Mouse (Mus musculus) kidney, adult 2 months (tissue): ENCODE results near the gene Dhx33. TPM values are rescaled to one million over a fixed set of nuclear protein-coding genes. Genes with fewer than 3 reads are reported as not detected.

Source experiments
- DNase-seq: peaks from one replicate; pipeline ENCODE4 v3.0.0; 2021
- H3K27ac ChIP-seq: fragments of 200-500 bp; 2 replicates; pipeline ENCODE4 v1.5.1; 2012; ENCODE audit warnings: low read depth, low read length, control low read depth, inconsistent platforms; ENCODE audit not compliant: insufficient read depth
- H3K27me3 ChIP-seq: fragments of 200-500 bp; replicated peaks from 2 replicates; pipeline ENCODE4 v1.6.1; 2012; ENCODE audit warnings: mild to moderate bottlenecking, moderate library complexity, low read length, inconsistent platforms; ENCODE audit not compliant: control insufficient read depth, insufficient read depth
- H3K36me3 ChIP-seq: fragments of 200-500 bp; 2 replicates; pipeline ENCODE4 v1.6.1; 2012; ENCODE audit warnings: mild to moderate bottlenecking, moderate library complexity, low read length, inconsistent platforms; ENCODE audit not compliant: control insufficient read depth, insufficient read depth
- H3K4me1 ChIP-seq: fragments of 200-500 bp; 2 replicates; pipeline ENCODE4 v1.6.1; 2011; ENCODE audit warnings: low read length; ENCODE audit not compliant: control insufficient read depth, insufficient read depth
- H3K4me3 ChIP-seq: fragments of 200-500 bp; 2 replicates; pipeline ENCODE4 v1.5.1; 2011; ENCODE audit warnings: mild to moderate bottlenecking, low read depth, low read length, control low read depth; ENCODE audit not compliant: insufficient read depth
- CTCF ChIP-seq: fragments of 200-500 bp; conservative IDR thresholded peaks from 2 replicates; pipeline ENCODE4 v1.5.1; 2011; ENCODE audit warnings: low read depth, mild to moderate bottlenecking, control low read depth, low read length, moderate library complexity, mixed read lengths; ENCODE audit not compliant: insufficient read depth, insufficient read length
- POLR2A ChIP-seq: fragments of 200-500 bp; IDR thresholded peaks from one replicate; pipeline ENCODE4 v1.6.1; 2011; ENCODE audit warnings: low read depth, low read length, control low read depth
- WGBS: fragments of 180-500 bp; shearing (Covaris S2); methylation state at CpG from one replicate; pipeline ENCODE4 v1.1.7; 2018; 5-methylcytosine and 5-hydroxymethylcytosine counted together
- polyA plus RNA-seq: library from polyadenylated mRNA; depleted of rRNA; stranded (reverse); fragments of >200 nt; gene quantifications from 2 replicates; pipeline ENCODE4 v1.2.3, GENCODE M21; 2012

The Dhx33 gene
- polyA plus RNA-seq, 1 experiment = 14.9 TPM

DNA sequence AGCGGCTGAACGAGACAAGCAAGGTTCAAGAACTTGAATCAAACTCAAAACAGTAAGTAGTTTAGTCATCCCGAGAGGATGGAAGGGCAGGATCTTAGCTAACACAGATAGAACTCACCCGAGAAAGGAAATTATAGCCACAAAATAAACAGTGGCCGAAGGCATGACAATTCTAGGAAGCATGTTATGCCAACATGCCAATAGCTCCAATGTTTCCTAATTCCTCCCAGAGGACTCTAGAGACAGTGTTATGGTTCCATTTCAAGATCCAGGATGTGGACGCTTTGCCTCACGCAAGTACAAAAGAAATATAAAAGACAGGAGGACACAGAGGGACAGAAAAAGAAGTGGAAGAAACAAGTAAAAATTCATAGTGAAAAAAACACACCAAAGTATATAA, 3.6 kb upstream of the Dhx33 start:
- H3K27me3 ChIP-seq = no peaks in the 10 kb centered on the region
- no peak overlapping the region; the same call in 1 of the 2 replicates for H3K27ac ChIP-seq
- peak; percentile 8 for DNase-seq
- H3K4me3 ChIP-seq = no peak overlapping the region
- WGBS = 80% methylated on average over 7 of the region's 7 CpGs
- peaks cover 2% of the 10 kb centered on the region; the same call in 1 of the 2 replicates for H3K4me1 ChIP-seq
- no peak for TF ChIP-seq POLR2A
- TF ChIP-seq CTCF = no peak
- peaks cover 9% of the 10 kb centered on the region for H3K36me3 ChIP-seq

DNA sequence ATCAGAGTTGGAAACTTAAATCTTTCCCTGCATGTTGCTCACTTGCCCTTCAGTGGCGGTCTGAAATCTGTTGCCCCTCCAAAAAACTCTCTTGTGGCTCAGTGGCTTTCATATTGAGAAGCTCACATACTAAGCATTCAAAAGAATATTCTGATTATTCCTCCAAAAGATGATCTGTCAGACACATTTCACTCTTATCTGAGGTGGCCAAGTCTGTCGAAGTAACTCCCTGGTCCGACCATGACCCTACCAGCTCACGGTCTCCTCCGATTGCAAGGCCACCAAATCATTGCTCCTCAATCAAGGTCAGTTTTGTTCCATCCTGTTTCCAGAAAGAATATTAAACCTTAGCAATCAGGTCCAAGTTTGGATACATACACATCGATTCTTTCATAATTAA, 2.8 kb upstream of the Dhx33 start:
- WGBS = 94% methylated on average over 6 of the region's 6 CpGs
- Histone ChIP-seq H3K36me3 (peaks cover 9% of the 10 kb centered on the region), H3K27ac (no peak overlapping the region), H3K27me3 (no peaks in the 10 kb centered on the region), H3K4me1 (peaks cover 3% of the 10 kb centered on the region; the same call in 1 of the 2 replicates), H3K4me3 (no peak overlapping the region)
- TF ChIP-seq POLR2A (no peak), CTCF (no peak)
- no peak for DNase-seq

DNA sequence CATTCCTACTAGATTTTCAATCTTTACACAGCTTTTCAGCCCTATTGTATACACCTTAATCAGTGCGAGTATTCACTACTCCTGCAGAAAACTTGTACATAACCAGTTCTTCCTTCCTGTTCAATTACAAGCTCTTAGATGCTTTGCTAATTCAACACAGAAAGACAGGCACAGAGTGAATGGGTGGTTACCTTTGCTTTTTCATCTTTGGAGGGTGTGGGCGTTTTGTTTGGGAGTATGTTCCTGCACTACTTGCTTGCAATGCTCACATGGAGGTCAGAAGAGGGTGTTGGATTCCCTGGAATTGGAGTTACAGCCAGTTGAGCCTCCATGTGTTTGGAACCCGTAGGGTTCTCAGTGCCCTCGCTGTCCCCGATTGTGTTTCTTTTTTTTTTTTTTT, 809 bp upstream of the Dhx33 start:
- Histone ChIP-seq H3K27ac (no peak overlapping the region), H3K4me3 (no peak overlapping the region), H3K4me1 (peaks cover 3% of the 10 kb centered on the region; the same call in 1 of the 2 replicates), H3K36me3 (peaks cover 3% of the 10 kb centered on the region; the same call in 1 of the 2 replicates), H3K27me3 (no peaks in the 10 kb centered on the region)
- DNase-seq = peak; percentile 6
- WGBS = 38% methylated on average over 5 of the region's 5 CpGs
- TF ChIP-seq CTCF = no peak
- TF ChIP-seq POLR2A = no peak

DNA sequence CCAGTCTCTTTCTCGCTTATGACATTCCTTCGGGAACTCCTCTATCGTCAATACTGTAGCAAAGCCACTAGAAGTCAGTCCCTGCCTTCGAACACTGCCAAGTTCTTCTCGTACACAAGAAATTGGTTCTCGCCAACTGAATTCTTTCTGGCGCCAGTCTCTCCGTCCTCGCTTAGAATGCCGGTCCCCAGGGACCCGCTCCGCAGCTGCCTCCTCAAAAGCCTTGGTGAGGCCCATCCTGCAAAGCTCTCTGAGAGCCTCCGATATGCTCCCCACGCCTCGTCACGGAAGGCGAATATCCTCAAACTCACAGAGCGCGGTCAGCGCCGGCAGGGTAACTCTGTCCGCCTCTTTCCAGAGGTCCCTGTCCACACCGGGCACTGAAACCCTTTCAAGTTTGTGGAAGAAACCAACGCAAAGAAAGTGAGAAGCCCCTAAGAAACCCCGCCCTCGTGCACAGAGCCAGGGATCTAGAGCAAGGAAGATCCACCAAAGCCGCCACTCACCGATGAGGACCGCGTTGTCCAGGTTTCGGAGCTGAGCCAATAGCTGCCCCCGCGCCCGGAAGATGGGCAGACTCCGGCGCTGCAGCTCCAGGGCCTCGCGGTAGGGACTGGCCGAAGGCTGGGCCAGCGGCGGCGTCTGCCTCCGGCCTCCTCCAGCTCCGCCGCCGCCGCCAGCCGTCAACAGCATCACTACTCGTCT, 474 bp downstream of the Dhx33 start:
- whole genome bisulfite sequencing = under 1% methylated on average over 49 of the region's 49 CpGs
- H3K27ac ChIP-seq = no peak overlapping the region
- DNase-seq = no peak
- TF ChIP-seq POLR2A (no peak), CTCF (no peak)
- peak overlapping the region; percentile 69 for H3K4me3 ChIP-seq
- H3K27me3 ChIP-seq = no peaks in the 10 kb centered on the region
- peaks cover 3% of the 10 kb centered on the region; the same call in 1 of the 2 replicates for H3K4me1 ChIP-seq
- H3K36me3 ChIP-seq = no peaks in the 10 kb centered on the region; the same call in 1 of the 2 replicates

DNA sequence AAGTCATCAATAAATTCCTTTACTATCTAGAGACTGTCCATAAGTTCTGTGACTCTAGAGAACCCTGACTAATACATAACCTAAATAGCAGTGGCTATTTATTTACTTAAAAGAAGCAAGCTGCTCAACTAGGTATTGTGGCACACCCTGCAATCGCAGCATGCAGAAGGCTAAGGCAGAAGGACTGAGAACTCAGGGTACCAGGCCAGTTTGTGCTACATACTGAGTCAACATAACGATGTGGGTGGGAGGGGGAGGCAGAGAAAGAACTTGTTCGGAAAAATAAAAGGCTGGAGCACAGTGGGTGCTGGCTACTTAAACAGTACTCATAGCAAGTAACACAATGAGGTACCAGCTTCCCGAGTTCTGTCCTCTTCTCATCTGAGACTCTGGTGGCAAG, 3.1 kb downstream of the Dhx33 start:
- peaks cover 3% of the 10 kb centered on the region for H3K36me3 ChIP-seq
- H3K4me1 ChIP-seq = peaks cover 3% of the 10 kb centered on the region; the same call in 1 of the 2 replicates
- DNase-seq = no peak
- 81% methylated on average over 4 of the region's 4 CpGs for whole genome bisulfite sequencing
- no peak overlapping the region for H3K27ac ChIP-seq
- H3K4me3 ChIP-seq = no peak overlapping the region
- TF ChIP-seq CTCF (no peak), POLR2A (no peak)
- no peaks in the 10 kb centered on the region for H3K27me3 ChIP-seq

DNA sequence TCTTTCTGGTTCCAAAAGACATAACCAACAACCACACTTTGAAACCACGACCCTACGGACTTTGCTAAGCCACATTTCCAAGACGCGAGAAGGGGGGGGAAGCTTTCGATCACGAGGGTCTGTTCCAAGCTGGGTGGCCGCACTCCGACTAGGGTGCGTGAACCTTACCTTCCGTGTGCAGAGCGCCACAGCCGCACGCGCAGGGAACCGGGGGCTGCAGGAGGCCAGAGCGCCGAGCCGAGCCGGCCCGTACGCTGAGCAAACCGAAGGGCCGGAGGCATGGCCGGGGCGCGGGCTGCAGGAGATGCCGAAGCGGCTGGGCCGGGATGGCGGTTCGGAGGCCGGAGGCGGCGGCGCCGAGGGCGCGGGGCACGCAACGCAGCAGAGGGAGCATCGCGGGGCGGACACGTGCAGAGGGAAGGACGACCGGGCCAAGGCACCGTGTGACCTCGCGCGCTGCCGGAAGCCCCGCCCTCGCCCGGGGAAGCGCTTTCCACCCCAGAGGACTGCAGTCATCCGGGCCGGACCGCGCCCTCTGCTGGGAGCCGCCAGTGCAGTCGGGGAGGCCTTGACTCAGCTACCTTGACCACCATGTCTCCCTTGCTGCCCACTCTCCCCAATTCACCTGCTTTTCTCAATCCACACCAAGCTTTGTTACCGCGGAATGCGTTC, 21.5 kb downstream of the Dhx33 start, which contains the start of gene C1qbp:
Gene C1qbp, minus strand, starts transcription at position 470 of the 672 bp plus-strand sequence.
- Histone ChIP-seq H3K4me1 (peaks cover 3% of the 10 kb centered on the region; the same call in 1 of the 2 replicates), H3K4me3 (peak within 1 kb of the TSS; percentile 98), H3K36me3 (peaks cover 2% of the 10 kb centered on the region; the same call in 1 of the 2 replicates), H3K27me3 (no peaks in the 10 kb centered on the region), H3K27ac (peak within 1 kb of the TSS; percentile 67; the same call in 1 of the 2 replicates)
- peak; percentile 96 for DNase-seq
- WGBS = under 1% methylated on average over 58 of the region's 64 CpGs
- peak; percentile 82 for TF ChIP-seq CTCF
- TF ChIP-seq POLR2A = peak; percentile 46

DNA sequence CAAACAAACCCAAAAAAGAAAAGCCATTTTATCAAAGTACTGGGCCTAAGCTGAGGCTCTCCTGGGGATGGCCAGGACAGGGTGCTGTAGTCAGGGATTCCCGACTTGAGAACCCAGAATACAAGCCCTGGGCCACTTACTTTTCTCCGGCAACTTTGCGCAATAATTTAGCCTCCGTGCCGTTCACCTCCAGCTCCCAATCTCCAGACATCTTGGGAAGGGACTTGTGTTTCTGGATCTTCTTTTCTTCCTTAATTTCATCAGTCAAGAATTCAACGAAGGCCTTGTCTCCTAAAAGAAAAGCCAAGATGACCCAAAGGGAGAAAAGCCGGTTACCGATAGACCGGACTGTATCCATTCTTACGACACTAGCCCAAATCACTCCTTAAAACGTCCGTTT, 22.2 kb downstream of the Dhx33 start:
- Histone ChIP-seq H3K4me1 (peaks cover 3% of the 10 kb centered on the region; the same call in 1 of the 2 replicates), H3K27ac (no peak overlapping the region), H3K36me3 (peaks cover 2% of the 10 kb centered on the region; the same call in 1 of the 2 replicates), H3K27me3 (no peaks in the 10 kb centered on the region), H3K4me3 (peak overlapping the region; percentile 98)
- TF ChIP-seq POLR2A (no peak), CTCF (no peak)
- DNase-seq = no peak
- WGBS = 5% methylated on average over 12 of the region's 12 CpGs
